Mouse (Mus musculus) cerebellum, adult 2 months (tissue): Measurements from ENCODE around the gene Rnf103.

Experiments
- CTCF ChIP-seq: fragments of 200-500 bp; IDR thresholded peaks from 2 replicates; pipeline ENCODE4 v1.5.1; 2011; ENCODE audit warnings: low read depth, mild to moderate bottlenecking, control low read depth, low read length, moderate library complexity, borderline replicate concordance; ENCODE audit not compliant: insufficient read depth
- POLR2A ChIP-seq: fragments of 200-500 bp; IDR thresholded peaks from 2 replicates; pipeline ENCODE4 v1.6.1; 2011; ENCODE audit warnings: low read length, control low read depth, borderline replicate concordance; ENCODE audit not compliant: insufficient read depth

- no peak for TF ChIP-seq CTCF
- TF ChIP-seq POLR2A: no peak
Observed at GRCm38 (mm10) chr6:71525556-71525955, 31.9 kb downstream of the Rnf103 start.
